Mouse (Mus musculus): ENCODE measurements at regions not wholly inside any gene's neighbourhood (a gene's known extent, or its start where the extent isn't known, plus 50 kb on each side); places are given as distances from the start of the nearest gene placed in this dataset.
A peak's percentile ranks its signal among the peaks of the same experiment; 100 is the strongest.
"Not testable (repeated sequence)": the region's sequence is repeated elsewhere in the genome, so short reads cannot be mapped to it uniquely, and the experiment has no call there.

DNA sequence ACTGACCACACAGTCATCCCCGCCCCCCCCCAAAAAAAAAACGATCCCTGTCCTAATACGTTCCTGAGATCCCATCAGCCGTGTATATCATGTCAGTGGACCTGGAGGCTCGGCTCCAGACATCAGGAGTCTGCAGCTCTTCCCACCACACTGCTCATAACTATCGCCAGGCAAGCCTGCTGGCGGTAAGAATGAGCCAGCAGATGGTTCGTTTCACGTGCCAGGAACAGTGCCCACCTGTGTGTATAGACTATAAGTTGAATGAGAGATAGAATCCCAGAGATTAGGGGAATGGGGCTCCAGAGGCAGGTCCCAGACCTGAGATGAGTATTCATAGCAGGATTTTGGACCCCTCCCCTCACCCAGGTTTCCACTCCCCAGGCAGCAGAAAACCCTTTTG, 144.2 kb upstream of the A430005L14Rik start:
- WGBS, result 80% methylated on average over 9 of the region's 9 CpGs
- no peaks in the 10 kb centered on the region for H3K4me1 ChIP-seq (replicated peaks; ENCODE audit: insufficient read depth, low read length)
- no peak overlapping the region for H3K4me2 ChIP-seq (ENCODE audit: low read length)
- H3K9me3 ChIP-seq (replicated peaks; ENCODE audit: low read length), result no peaks in the 10 kb centered on the region
- H3K36me3 ChIP-seq (ENCODE audit: insufficient read depth, low read length), result no peaks in the 10 kb centered on the region
- no peak overlapping the region for H3K27ac ChIP-seq
- no peak for ATAC-seq (replicated peaks; ENCODE audit: low FRiP score, low read depth)
- no peak overlapping the region for H3K9ac ChIP-seq (ENCODE audit: low read depth, low read length)
- no peak overlapping the region for H3K4me3 ChIP-seq (replicated peaks; ENCODE audit: low read depth, low read length)
- no peak for TF ChIP-seq CTCF (IDR thresholded peaks at IDR 0.05; ENCODE audit: low read depth)
- H3K27me3 ChIP-seq (ENCODE audit: insufficient read depth, low read length), result no peaks in the 10 kb centered on the region
- DNase-seq (ENCODE audit: low spot score), result no peak

DNA sequence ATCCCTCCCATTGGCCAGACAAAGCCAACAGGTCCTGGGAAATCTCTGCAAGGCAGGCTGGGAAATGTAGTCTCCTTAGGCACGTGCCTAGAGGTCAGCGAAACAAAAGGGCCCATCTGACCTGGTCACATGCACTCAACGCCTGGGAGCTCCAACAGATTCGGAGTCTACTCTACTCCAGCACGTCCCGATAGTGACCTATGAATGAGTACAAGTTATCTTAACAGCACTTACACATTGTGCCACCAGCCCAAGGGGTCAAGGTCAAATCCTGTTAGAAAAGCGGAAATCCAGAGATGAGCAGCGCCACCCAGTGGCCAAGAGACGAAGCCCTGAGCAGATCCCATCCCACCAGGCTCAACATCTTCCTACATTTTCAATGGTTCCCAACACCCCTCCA, 129.1 kb upstream of the A430005L14Rik start:
- ATAC-seq (replicated peaks; ENCODE audit: low FRiP score, low read depth), result no peak
- no peak for DNase-seq (ENCODE audit: low spot score)
- 49% methylated on average over 9 of the region's 9 CpGs for WGBS

DNA sequence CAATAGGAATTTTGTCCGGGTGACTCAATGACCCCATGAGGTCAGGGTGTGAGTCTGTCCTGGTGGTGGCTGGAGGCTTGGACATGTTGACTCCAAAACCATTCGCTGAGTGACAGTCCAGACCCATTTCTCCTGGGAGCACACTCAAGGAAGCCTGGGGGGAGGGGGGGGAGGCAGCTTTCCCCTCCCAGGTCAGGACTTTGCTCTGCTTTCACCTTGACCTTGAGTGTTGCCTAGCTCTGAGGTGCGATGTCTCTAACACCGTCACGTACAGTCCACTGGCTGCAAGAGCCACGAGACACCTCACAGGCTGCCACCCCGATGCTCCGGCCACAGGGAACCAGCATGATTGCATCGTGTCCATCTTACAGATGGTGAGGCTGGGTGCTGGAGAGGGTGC, 127.3 kb upstream of the A430005L14Rik start:
- no peak overlapping the region for H3K9ac ChIP-seq (ENCODE audit: low read depth, low read length)
- TF ChIP-seq CTCF (IDR thresholded peaks at IDR 0.05; ENCODE audit: low read depth), result no peak
- no peaks in the 10 kb centered on the region for H3K4me1 ChIP-seq (replicated peaks; ENCODE audit: insufficient read depth, low read length)
- no peak overlapping the region for H3K27ac ChIP-seq
- WGBS, result 87% methylated on average over 9 of the region's 9 CpGs
- ATAC-seq (replicated peaks; ENCODE audit: low FRiP score, low read depth), result no peak
- H3K27me3 ChIP-seq (ENCODE audit: insufficient read depth, low read length), result no peaks in the 10 kb centered on the region; the same call in 1 of the 2 replicates
- H3K4me3 ChIP-seq (replicated peaks; ENCODE audit: low read depth, low read length), result no peak overlapping the region
- DNase-seq (ENCODE audit: low spot score), result no peak
- no peaks in the 10 kb centered on the region for H3K36me3 ChIP-seq (ENCODE audit: insufficient read depth, low read length)
- H3K9me3 ChIP-seq (replicated peaks; ENCODE audit: low read length), result no peaks in the 10 kb centered on the region
- H3K4me2 ChIP-seq (ENCODE audit: low read length), result no peak overlapping the region

More for the DNA sequence above, 129.1 kb upstream of the A430005L14Rik start:
- no peaks in the 10 kb centered on the region; the same call in 1 of the 2 replicates for H3K27me3 ChIP-seq (ENCODE audit: insufficient read depth, low read length)
- no peak overlapping the region for H3K4me3 ChIP-seq (replicated peaks; ENCODE audit: low read depth, low read length)
- H3K27ac ChIP-seq, result no peak overlapping the region
- H3K36me3 ChIP-seq (ENCODE audit: insufficient read depth, low read length), result no peaks in the 10 kb centered on the region
- no peak overlapping the region for H3K9ac ChIP-seq (ENCODE audit: low read depth, low read length)
- peak; percentile 50 for TF ChIP-seq CTCF (IDR thresholded peaks at IDR 0.05; ENCODE audit: low read depth)
- no peaks in the 10 kb centered on the region for H3K4me1 ChIP-seq (replicated peaks; ENCODE audit: insufficient read depth, low read length)
- H3K4me2 ChIP-seq (ENCODE audit: low read length), result no peak overlapping the region
- H3K9me3 ChIP-seq (replicated peaks; ENCODE audit: low read length), result no peaks in the 10 kb centered on the region

DNA sequence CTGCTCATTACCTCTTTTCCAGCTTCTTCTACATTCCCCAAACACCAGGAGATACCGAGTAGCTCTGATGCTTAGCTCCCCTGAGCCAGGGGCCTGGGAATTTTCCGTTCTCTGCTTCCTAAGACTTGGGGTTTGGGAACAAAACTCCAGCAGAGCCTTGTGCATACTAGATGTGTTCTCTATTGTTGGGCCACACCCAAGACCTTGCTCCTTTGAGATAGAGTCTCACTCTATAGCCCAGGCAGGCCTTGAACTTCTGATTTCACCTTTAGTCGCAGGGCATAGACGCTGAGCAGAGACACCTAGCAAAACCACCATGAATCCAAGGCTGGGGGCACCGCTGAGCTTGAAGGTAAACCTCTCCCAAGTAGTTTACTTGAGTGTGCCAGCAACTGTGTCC, 126.5 kb upstream of the A430005L14Rik start:
- ATAC-seq (replicated peaks; ENCODE audit: low FRiP score, low read depth), result no peak
- 95% methylated on average over 5 of the region's 5 CpGs for WGBS
- H3K4me3 ChIP-seq (replicated peaks; ENCODE audit: low read depth, low read length), result no peak overlapping the region

DNA sequence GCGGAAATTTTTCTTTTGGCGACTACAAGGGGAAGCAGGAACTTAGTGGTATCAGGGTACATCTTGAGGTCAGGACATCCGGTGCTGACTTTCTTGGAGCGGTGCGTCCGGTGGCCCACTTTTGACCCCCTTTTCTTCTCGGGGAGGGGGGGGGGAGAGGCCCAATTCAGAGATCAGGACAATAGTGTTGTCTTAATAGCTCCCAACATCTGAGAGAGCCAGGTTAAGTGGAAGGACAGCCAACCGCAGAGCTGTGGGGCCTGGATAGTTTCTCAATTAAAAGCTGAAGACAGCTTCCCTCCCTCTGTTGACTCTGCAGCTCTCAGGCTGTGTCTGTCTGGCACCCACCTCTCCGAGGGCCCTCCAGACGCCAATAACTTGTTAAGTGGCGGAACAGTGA, 125.8 kb upstream of the A430005L14Rik start:
- H3K4me3 ChIP-seq (replicated peaks; ENCODE audit: low read depth, low read length); ATAC-seq (replicated peaks; ENCODE audit: low FRiP score, low read depth); DNase-seq (ENCODE audit: low spot score); H3K27ac ChIP-seq; H3K9ac ChIP-seq (ENCODE audit: low read depth, low read length); H3K27me3 ChIP-seq (ENCODE audit: insufficient read depth, low read length); H3K9me3 ChIP-seq (replicated peaks; ENCODE audit: low read length); H3K4me1 ChIP-seq (replicated peaks; ENCODE audit: insufficient read depth, low read length); H3K4me2 ChIP-seq (ENCODE audit: low read length); H3K36me3 ChIP-seq (ENCODE audit: insufficient read depth, low read length): not testable (repeated sequence)
- 86% methylated on average over 10 of the region's 11 CpGs for WGBS

More for the DNA sequence above, 126.5 kb upstream of the A430005L14Rik start:
- Histone ChIP-seq H3K9ac (ENCODE audit: low read depth, low read length) (no peak overlapping the region), H3K4me2 (ENCODE audit: low read length) (no peak overlapping the region), H3K27ac (no peak overlapping the region), H3K27me3 (ENCODE audit: insufficient read depth, low read length) (no peaks in the 10 kb centered on the region; the same call in 1 of the 2 replicates), H3K4me1 (replicated peaks; ENCODE audit: insufficient read depth, low read length) (no peaks in the 10 kb centered on the region), H3K9me3 (replicated peaks; ENCODE audit: low read length) (no peaks in the 10 kb centered on the region), H3K36me3 (ENCODE audit: insufficient read depth, low read length) (no peaks in the 10 kb centered on the region)
- no peak for DNase-seq (ENCODE audit: low spot score)
- TF ChIP-seq CTCF (IDR thresholded peaks at IDR 0.05; ENCODE audit: low read depth), result no peak

DNA sequence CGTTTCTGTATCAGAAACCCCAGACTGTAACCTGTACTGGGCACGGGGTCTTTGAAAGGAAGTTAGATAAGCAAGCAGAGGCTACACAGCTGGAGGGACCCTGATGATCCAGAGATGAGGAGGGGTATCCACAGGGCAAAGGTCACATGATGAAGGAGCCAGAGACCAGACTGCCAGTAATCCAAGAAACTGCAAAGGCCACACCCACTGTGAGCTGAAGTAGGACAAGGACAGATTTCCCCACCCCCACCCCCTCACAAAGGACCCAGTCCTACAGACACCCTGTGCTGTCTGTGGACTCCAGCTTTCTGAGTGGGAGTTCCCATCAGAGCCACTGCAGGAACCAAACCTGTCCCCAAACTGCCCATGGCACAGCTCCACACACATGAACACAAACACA, 124.9 kb upstream of the A430005L14Rik start:
- DNase-seq (ENCODE audit: low spot score) (no peak), ATAC-seq (replicated peaks; ENCODE audit: low FRiP score, low read depth) (no peak)
- no peak overlapping the region for H3K4me3 ChIP-seq (replicated peaks; ENCODE audit: low read depth, low read length)
- H3K27ac ChIP-seq, result no peak overlapping the region
- no peak for TF ChIP-seq CTCF (IDR thresholded peaks at IDR 0.05; ENCODE audit: low read depth)
- H3K9ac ChIP-seq (ENCODE audit: low read depth, low read length), result no peak overlapping the region
- H3K36me3 ChIP-seq (ENCODE audit: insufficient read depth, low read length), result no peaks in the 10 kb centered on the region
- H3K4me2 ChIP-seq (ENCODE audit: low read length), result no peak overlapping the region
- H3K9me3 ChIP-seq (replicated peaks; ENCODE audit: low read length), result no peaks in the 10 kb centered on the region
- 64% methylated on average over 2 of the region's 2 CpGs for WGBS
- no peaks in the 10 kb centered on the region for H3K4me1 ChIP-seq (replicated peaks; ENCODE audit: insufficient read depth, low read length)
- H3K27me3 ChIP-seq (ENCODE audit: insufficient read depth, low read length), result no peaks in the 10 kb centered on the region; the same call in 1 of the 2 replicates

DNA sequence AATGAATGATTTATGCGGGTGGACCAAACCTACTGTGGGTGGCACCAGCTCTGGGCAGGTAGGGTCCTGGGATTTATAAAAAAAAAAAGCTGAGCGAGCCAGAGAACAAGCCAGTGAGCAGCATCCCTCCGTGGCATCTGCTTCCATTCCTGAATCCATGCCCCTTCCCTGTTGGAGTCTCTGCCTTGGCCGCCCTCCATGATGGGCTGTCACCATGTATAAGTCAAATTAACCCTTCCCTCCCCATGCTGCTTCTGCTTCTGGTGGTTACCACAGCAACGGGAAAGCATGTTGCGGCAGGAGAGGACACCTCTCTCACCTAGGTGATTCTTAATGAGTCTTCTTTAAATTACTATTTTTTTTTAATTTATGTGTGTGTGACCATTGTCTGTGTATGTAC, 112.3 kb upstream of the A430005L14Rik start:
- ATAC-seq (replicated peaks; ENCODE audit: low FRiP score, low read depth), result no peak
- no peaks in the 10 kb centered on the region for H3K4me1 ChIP-seq (replicated peaks; ENCODE audit: insufficient read depth, low read length)
- no peak overlapping the region for H3K4me3 ChIP-seq (replicated peaks; ENCODE audit: low read depth, low read length)
- no peak overlapping the region for H3K27ac ChIP-seq
- no peak overlapping the region for H3K4me2 ChIP-seq (ENCODE audit: low read length)
- peaks cover 3% of the 10 kb centered on the region; the same call in 1 of the 2 replicates for H3K27me3 ChIP-seq (ENCODE audit: insufficient read depth, low read length)
- no peak for DNase-seq (ENCODE audit: low spot score)
- no peaks in the 10 kb centered on the region for H3K9me3 ChIP-seq (replicated peaks; ENCODE audit: low read length)
- WGBS, result 77% methylated on average over 6 of the region's 6 CpGs
- no peaks in the 10 kb centered on the region for H3K36me3 ChIP-seq (ENCODE audit: insufficient read depth, low read length)
- no peak overlapping the region for H3K9ac ChIP-seq (ENCODE audit: low read depth, low read length)
- no peak for TF ChIP-seq CTCF (IDR thresholded peaks at IDR 0.05; ENCODE audit: low read depth)
